Mouse (Mus musculus) E14TG2a.4 (cell line): ENCODE data around the gene Smtnl1.

ENCODE experiments used
- CTCF ChIP-seq: conservative IDR thresholded peaks from 2 replicates; pipeline ENCODE4 v1.5.1; 2014; ENCODE audit warnings: low read length
- POU5F1 ChIP-seq: IDR thresholded peaks from 2 replicates; pipeline ENCODE4 v1.6.1; 2014; ENCODE audit warnings: low read length, borderline replicate concordance

- TF ChIP-seq CTCF = no peak
- no peak for TF ChIP-seq POU5F1
These were observed 38.4 kb downstream of the Smtnl1 start for GRCm38 (mm10) chr2:84783840-84784566.
